Mouse (Mus musculus) embryo, embryonic 9.5 days (tissue): ENCODE measurements around the gene Btbd9.
"Not testable (repeated sequence)": the region's sequence is repeated elsewhere in the genome, so short reads cannot be mapped to it uniquely, and the experiment has no call there.

Experiments used
- DNase-seq: peaks from one replicate; pipeline ENCODE4 v3.0.0-alpha.2; 2017; ENCODE audit errors: extremely low spot score

Btbd9 gene

GRCm38 (mm10) chr17:30558623-30559022, 17.7 kb downstream of the Btbd9 start:
- DNase-seq: no peak

- DNase-seq: no peak
These were observed 19.8 kb downstream of the Btbd9 start for GRCm38 (mm10) chr17:30556512-30556911.

- no peak for DNase-seq
These were observed 23.0 kb downstream of the Btbd9 start for GRCm38 (mm10) chr17:30553027-30553937.

GRCm38 (mm10) chr17:30550774-30551107, 25.5 kb downstream of the Btbd9 start:
- no peak for DNase-seq

- no peak for DNase-seq
These were observed 26.2 kb downstream of the Btbd9 start for GRCm38 (mm10) chr17:30549899-30550773.

- no peak for DNase-seq
These were observed 37.2 kb downstream of the Btbd9 start for GRCm38 (mm10) chr17:30539098-30539497.

- no peak for DNase-seq
These were observed 39.6 kb downstream of the Btbd9 start for GRCm38 (mm10) chr17:30536651-30537050.

GRCm38 (mm10) chr17:30533098-30533497, 43.2 kb downstream of the Btbd9 start:
- no peak for DNase-seq

GRCm38 (mm10) chr17:30530542-30530940, 45.7 kb downstream of the Btbd9 start:
- no peak for DNase-seq

- DNase-seq: no peak
These were observed 46.4 kb downstream of the Btbd9 start for GRCm38 (mm10) chr17:30529632-30530541.

GRCm38 (mm10) chr17:30525405-30526295, 50.6 kb downstream of the Btbd9 start:
- DNase-seq: no peak

GRCm38 (mm10) chr17:30524451-30524850, 51.8 kb downstream of the Btbd9 start:
- no peak for DNase-seq

GRCm38 (mm10) chr17:30523783-30524182, 52.5 kb downstream of the Btbd9 start:
- no peak for DNase-seq

GRCm38 (mm10) chr17:30522406-30523078, 53.7 kb downstream of the Btbd9 start:
- no peak for DNase-seq

- DNase-seq: not testable (repeated sequence)
These were observed 57.1 kb downstream of the Btbd9 start for GRCm38 (mm10) chr17:30519172-30519512.

- no peak for DNase-seq
These were observed 57.7 kb downstream of the Btbd9 start for GRCm38 (mm10) chr17:30518431-30519171.

GRCm38 (mm10) chr17:30516580-30517340, 59.5 kb downstream of the Btbd9 start:
- DNase-seq: no peak

GRCm38 (mm10) chr17:30515401-30515800, 60.9 kb downstream of the Btbd9 start:
- no peak for DNase-seq

- DNase-seq: no peak
These were observed 63.3 kb downstream of the Btbd9 start for GRCm38 (mm10) chr17:30513034-30513433.
